Mouse (Mus musculus): ENCODE data around the gene Rhbdl3.

Rhbdl3 gene

GRCm38 (mm10) chr11:80383626-80384046, 82.9 kb downstream of the Rhbdl3 start:
- in situ Hi-C loops (cut with MseI, MboI), result no loop called here

GRCm38 (mm10) chr11:80384461-80384860, 83.7 kb downstream of the Rhbdl3 start:
- in situ Hi-C loops (cut with MseI, MboI), result no loop called here

- in situ Hi-C loops (cut with MseI, MboI), result no loop called here
These were observed 84.3 kb downstream of the Rhbdl3 start for GRCm38 (mm10) chr11:80385055-80385454.

- in situ Hi-C loops (cut with MseI, MboI), result no loop called here
These were observed 86.1 kb downstream of the Rhbdl3 start for GRCm38 (mm10) chr11:80386790-80387189.

GRCm38 (mm10) chr11:80389885-80390284, 89.2 kb downstream of the Rhbdl3 start:
- in situ Hi-C loops (cut with MseI, MboI), result no loop called here

GRCm38 (mm10) chr11:80391407-80392120, 90.9 kb downstream of the Rhbdl3 start:
- in situ Hi-C loops (cut with MseI, MboI), result no loop called here

GRCm38 (mm10) chr11:80395930-80396329, 95.2 kb downstream of the Rhbdl3 start:
- in situ Hi-C loops (cut with MseI, MboI), result no loop called here

GRCm38 (mm10) chr11:80396617-80397016, 95.9 kb downstream of the Rhbdl3 start:
- in situ Hi-C loops (cut with MseI, MboI), result no loop called here

All from mouse trophoblast stem cell (cell line).